Mouse (Mus musculus) gastrocnemius, postnatal 14 days (tissue): ENCODE results near the gene Catsperz. TPM values are rescaled to one million over a fixed set of nuclear protein-coding genes. Genes with fewer than 3 reads are reported as not detected.
"Not testable (repeated sequence)": the region's sequence is repeated elsewhere in the genome, so short reads cannot be mapped to it uniquely, and the experiment has no call there.

Experiments
- DNase-seq: peaks from one replicate; pipeline ENCODE4 v3.0.0; 2021; ENCODE audit warnings: mixed read lengths
- intact Hi-C: fragments of 180-260 bp; cut with DNase I; formaldehyde crosslinking; loops from one replicate; pipeline ENCODE4 v1.15.1; 2025; ENCODE audit warnings: low total_unique reads
- total RNA-seq, 2 experiments: library from RNA; stranded (reverse); gene quantifications; 2 replicates each; pipeline ENCODE4 v1.2.3; 2021

Catsperz gene
- total RNA-seq, 2 experiments from 2014 or later: not detected

DNA sequence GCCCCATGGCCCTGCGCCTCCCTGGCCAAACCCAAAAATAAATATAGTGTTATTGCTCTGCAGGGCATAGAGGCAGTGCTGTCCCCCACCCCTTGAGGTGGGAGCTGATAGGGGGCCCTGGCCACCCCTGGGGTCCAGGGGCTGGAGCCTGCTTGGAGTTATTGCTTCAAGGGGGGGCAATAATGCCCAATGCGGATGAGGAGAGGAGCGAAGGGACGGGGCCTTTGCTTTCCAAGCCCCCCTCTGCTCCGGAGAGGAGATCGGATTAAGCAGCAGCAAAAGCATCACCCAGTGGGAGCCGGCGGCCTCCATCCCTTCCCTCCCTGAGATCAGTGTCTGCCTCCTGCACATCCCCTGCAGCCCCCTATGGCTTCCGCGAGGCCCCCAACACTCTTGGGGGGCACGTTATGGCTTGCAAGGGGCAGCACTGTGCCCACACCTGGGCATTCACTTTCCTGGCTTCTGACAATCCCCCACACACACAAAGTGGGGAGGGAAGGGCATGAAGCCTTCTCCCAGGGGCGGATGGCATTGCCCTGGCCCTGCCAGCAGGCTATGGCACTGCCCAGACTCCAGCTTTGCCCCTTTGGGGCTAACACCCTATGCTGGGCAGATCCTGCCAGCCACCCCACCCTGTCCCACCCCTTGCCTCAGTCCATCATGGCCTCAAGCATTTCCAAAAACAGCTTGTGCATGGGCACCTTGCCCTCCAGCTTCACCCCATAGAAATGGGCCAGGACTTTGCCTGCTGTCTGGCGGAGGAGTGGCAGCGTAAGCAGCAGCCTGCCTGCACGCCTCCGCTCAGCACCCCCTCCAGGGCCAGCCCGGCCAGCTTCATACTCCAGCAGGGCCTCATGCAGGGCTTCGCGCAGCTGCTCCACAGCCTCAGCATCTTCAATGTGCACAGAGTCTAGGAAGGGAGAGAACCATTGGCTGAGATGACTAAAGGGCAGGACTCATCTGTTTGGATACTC is 13.8 kb downstream of the Catsperz start:
- intact Hi-C loops: no loop called here
- DNase-seq: no peak

DNA sequence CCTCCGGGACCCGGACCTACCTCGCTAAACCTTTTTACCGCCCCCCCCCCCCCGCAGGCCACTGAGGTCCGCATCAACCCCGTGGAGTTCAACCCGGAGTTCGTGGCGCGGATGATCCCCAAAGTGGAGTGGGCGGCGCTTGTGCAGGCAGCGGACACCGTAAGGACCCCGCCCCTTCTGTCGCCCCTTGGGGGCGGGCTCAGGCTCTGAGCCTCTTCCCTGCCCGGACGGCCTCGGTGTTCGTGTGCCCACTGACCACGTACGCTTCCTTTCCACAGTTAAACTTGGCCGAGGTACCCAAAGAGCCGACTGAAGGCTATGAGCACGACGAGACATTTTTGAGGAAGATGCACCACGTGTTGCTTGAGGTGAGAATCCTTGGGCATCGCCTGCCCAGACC is 14.9 kb downstream of the Catsperz start:
- DNase-seq, intact Hi-C loops: not testable (repeated sequence)

DNA sequence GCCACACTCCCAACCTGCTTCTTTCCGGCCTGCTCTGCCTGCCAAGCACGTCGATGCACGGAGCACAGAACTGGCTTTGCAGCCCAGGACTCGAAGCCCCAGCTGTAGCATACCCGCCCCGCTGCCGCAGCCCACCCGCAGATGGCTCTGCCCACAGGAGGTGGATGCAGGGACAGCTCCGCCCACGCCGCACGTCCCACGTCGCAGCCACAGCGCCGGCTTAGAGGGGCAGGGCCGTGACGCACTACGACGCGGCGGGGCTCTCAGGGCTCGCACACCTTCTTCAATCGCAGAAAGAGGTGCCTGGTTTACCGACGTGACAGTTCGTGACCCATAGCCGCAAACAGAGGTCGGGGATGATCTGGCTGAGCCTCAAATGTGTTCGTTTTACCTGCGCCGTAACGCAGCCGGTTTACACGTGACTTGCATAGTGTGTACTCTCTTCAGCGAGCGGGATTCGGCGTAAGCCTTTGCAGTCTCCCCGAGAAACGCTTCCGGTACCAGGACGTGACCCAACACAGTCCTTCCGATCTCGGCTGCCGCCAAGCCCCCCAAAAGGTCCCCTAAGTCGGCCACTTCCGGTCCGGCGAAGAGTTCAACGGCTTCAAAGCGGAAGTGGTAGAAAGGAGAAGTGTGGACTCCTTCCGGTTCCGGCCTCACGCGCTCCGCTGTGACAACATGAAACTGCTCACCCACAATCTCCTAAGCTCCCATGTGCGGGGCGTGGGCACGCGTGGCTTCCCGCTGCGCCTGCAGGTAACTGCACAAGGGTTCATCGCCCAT is 15.5 kb downstream of the Catsperz start, which contains the start of the genes Trmt112 and Prdx5:
Gene Trmt112, plus strand, starts transcription at position 192 of the 783 bp plus-strand sequence.
Gene Prdx5, minus strand, starts transcription at position 600 of the 783 bp plus-strand sequence.
- peak; percentile 91 for DNase-seq
- intact Hi-C loops: no loop called here

DNA sequence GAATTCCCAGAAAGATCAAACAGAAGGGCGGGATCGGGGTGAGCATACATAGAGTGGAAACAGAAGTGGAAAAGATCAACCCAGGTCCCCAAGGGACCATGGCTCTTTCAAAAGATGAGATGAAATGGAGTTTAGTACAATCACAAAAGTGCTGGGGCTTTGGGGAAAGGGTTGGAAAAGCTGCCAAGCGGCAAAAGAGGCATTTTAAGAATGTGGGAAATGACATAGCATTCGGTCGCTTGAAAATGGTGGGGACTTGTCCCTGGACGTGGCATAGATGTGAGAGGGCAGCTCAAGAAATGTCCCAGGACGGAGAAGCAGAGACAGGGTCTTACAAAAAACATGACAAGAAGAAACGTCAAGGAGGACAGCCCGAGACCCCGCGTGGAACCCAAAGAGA is 16.2 kb downstream of the Catsperz start:
- no peak for DNase-seq
- intact Hi-C loops: no loop called here

DNA sequence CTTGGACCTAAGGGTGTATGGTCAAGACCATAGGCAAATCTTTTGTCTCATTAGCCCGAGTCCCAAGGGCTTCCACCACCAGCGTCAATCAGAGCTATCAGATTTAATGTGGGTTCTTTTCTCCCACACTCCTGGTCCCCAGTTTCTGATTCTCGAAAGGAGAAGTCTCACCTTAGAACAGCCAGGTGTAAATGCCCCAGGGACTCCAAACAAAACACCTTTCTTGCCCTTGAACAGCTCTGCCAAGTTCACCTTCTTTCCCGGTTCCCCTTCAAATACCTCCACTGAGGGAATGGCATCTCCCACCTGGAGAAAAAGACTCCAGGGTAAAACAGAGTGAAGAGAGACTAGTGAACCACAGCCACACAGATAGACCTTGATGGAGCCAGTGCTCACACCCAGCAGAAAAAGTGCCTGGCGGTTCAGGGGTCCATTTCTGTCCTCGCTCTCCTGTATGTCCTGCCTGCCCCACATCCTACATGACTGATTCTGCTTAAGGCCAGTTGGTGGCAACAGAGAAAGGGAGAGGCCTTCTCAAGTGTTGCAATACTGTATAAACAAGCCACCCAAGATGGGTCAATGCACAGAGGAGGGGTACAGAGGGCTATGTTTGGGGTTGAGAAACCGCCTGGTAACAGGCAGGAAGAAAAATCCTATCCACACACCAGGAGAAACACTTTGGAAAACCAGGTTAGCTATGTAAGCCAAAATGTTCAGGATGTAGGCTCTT is 17.2 kb downstream of the Catsperz start:
- intact Hi-C loops: no loop called here
- no peak for DNase-seq

DNA sequence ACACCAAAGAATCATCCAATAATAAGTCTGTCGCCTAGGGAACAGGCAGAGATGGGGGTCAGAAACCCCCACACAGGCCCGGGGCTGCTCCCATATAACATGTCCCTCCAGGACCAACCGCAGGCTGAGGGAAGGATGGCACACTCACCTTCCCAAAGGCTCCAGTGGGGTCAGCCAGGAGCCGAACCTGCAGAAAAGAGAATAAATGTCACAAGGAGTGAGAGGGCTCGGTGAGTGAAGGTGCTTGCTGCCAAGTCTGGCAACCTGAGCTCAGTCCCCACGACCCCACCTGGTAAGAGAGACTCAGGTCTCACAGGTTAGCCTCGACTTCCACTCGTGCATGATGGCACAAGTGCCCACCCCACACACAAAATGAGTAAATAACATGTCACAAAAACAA is 18.1 kb downstream of the Catsperz start:
- intact Hi-C loops: no loop called here

DNA sequence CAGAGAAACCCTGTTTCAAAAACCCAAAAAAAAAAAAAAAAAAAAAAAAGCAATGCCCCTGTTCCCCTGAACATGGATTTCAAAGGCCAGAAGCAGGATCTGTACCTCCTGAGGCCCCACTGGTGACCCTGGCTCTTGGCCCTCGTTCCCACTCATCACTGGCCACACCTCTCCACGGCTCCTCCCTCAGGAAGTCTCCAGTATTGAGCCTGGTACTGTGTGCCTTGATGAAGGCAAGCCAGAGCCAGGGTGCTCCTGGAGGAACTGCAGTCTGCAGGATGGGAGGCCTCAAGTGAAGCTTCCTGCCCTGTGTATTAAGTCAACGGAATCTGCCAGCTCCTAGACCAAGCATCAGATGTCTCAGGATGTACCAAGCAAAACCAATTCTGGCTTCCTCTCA is 19.0 kb downstream of the Catsperz start:
- intact Hi-C loops: no loop called here
- DNase-seq: no peak

More for the DNA sequence above, 18.1 kb downstream of the Catsperz start:
- DNase-seq: no peak

DNA sequence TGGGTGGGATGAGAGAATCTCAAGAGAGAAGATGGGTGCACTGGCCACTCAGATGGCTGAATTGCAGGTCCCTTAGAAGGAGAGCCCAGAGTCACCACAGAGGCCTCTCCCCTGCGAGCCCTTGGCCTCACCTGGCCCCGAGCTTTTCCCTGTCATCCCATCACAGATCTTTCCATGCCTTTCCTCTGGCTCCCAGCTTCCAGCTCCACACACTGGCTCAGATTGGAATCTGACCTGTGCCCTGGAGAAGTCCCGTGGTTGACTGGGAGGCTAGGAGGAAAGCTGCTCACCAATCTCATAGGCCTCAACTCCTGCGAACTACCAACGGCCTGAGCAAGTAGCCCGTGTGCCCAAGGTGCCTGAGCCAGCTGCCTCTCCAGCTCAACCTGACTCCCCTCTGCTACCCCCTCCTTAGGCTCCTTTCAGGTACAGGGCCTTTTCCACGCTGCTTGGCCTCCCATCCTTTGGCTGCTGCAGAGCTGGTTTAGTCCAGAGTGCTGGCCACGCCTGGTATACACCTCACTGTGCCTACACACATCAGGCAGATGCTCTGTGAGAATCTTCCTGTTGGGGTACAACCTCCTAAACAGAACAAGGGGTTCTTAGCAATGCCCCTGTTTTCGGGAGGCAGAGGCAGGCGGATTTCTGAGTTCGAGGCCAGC is 19.6 kb downstream of the Catsperz start:
- intact Hi-C loops: no loop called here

DNA sequence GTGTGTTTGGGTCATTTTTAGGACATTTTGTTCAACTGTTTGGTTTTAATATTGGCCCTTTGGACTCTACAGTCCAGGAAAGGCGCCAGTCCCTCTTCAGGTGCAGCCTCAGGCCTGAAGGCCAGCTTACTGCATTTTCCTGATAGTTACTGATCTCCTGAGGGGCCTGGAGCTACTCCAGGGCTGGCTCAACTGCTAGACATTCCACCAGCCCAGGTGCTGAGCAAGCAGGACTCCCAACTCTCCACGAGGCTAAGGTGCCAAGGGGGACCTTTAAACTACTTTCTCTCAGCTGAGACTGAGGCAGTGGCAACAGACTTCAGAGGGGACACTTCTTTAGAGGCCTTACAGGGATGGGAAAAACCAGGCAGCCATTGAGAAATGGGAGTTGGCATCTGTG is 20.3 kb downstream of the Catsperz start:
- intact Hi-C loops: no loop called here

More for the DNA sequence above, 19.6 kb downstream of the Catsperz start:
- DNase-seq: no peak

DNA sequence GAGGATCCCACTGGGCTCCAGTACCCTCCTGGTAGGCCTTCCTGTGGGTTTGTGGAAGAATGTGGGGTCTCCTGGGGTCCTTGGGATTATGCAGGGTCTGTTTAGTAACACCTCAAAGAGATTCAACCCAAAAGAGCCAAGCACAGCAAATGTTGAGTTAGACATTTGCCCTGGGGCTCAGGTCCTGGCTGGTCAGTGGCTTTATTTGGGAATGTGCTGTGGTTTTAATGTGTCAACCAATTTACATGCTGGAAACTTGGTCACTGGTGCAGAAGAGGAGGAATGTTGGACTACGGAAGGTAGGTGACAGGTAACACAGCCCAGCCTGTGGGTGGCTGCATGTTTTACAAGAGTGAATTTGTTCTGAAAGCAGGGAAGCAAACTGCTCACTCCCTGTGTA is 22.1 kb downstream of the Catsperz start:
- no peak for DNase-seq
- intact Hi-C loops: no loop called here

More for the DNA sequence above, 20.3 kb downstream of the Catsperz start:
- DNase-seq: no peak

DNA sequence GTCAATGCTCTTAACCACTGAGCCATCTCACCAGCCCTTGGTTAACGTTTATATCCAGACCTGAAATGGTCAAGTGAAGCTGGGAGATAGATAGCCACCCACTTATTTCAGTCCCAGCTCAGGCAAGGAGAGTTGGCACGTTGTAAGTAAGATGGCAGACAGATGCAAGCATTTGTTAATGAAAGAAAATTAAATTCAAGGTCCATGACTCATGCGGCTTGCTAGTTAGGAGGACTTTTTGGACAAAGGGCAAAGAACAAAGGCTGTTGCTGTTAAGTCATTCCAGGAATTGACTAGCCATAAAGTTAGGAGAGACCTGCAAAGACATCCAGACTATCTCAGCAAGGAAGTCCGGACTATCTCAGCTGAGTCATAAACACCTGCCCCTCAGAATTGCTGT is 25.5 kb downstream of the Catsperz start:
- intact Hi-C loops: no loop called here
- no peak for DNase-seq

DNA sequence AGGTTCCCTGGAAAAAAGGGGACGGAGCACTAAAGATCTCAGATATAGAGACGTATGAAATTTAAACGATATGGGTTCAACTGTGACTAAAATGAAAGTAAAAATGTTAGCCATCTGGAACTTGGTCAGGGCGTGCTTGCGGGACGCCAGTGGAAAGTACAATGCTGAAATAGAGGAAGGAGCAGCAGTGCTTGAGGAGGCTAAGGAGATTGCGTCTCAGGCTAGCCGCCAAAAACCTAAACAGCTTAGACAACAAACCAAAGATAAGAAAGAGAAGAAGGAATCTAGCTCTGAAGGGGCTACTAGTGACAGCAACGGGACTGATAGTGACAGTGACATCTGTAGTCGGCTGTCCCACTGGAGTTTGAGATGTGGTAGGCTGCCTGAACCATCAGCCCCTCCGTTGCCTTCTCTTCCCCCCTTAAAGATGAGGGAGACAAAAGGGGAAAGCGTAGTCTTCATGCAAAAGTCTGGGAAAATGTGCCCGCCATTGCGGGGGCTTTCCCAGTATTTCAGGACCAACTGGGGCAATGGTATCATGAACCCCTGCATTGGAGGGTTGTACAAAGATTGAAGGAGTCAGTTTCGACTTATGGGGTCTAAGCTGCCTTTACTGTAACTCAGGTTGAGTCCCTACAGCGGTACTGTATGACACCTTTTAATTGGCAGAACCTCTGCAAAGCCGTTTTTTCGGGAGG is 29.4 kb downstream of the Catsperz start:
- intact Hi-C loops: not testable (repeated sequence)

DNA sequence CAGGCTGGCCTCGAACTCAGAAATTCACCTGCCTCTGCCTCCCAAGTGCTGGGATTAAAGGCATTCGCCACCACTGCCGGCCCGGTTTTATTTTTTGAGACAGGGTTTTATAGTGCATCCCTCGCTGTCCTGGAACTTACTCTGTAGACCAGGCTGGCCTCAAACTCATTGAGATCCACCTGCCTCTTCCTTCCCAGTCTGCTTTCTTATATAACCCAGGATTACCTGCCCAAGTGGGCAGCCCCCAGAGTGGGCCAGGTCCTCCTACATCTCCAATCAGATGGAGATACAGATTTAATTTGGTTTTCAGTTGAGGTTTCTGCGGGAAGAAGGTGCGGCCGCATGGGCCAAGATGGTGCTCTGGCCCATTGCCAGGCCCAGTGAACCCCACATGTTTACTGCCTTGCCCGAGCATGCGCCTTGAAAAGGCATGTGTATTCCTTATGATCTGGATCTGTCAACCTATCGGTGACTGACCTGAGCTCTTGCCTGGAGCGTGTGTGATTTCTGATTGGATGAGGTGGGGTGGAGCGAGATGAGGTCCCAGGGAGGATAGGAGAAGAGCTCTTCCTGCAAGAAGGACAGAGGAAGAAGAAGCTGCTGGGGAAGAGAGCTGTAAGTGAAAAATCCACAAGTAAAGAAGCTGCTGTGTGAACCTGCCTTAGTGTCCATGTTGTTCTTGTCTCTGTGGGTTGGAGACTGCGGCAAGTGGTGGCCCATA is 31.3 kb downstream of the Catsperz start:
- no peak for DNase-seq
- intact Hi-C loops: no loop called here

More for the DNA sequence above, 29.4 kb downstream of the Catsperz start:
- not testable (repeated sequence) for DNase-seq

DNA sequence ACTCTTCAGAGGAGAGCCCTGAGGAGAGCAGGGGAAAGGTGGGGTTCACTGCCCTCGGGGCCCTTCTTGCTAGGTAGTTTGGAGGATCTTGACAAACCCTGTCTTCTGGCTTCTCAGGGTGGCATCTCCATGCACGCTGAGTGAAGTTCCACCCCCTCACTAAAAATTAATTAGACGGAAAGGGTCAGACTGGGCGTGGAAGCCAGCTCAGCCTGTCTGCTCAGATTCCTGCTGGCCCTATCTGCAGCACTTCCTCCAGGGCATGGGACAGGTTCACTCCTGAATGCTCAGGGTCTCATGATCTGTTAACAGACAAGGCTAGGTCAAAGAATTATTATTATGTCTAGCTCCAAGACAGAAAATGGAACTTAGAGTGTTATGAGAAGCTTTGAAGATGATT is 32.7 kb downstream of the Catsperz start:
- no peak for DNase-seq
- intact Hi-C loops: no loop called here

DNA sequence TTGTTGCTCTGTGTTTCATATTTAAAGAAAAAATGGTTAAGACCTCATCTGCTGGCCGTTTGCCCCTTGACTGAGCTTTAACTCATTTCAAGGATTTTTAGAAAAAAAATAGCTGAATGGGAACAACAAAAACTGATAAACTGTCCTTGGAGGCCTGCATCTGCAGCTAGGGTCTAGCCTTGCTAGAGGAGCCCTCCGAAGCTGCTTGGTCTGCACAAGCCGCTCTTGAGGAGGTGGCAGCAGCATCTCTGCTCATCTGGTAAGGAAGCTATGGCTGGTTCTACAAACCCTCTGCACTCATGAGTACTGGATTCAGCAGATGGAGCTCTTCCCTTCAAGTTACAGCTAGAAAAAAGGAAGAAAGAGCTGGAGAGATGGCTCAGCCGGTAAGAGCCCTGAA is 47.2 kb downstream of the Catsperz start:
- no peak for DNase-seq
- intact Hi-C loops: no loop called here

DNA sequence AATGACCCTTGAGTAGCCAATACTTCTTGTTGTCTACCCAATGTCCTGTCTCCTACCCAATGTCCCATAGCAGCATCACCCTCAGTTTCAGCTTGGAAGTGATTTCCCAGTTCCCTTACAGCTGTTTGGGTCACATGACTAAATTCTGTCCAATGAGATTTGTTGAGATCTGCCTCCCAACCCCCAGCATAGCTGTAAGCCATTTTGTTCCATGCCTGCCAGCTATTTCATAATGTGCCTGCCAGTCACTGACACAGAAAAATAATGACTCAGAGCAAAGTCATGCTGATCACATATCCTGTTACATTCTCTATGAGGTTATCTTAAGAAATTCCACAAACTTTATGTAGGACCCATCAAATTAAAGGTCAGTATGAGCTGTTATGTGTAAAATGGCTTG is 48.4 kb downstream of the Catsperz start:
- no peak for DNase-seq
- intact Hi-C loops: no loop called here

DNA sequence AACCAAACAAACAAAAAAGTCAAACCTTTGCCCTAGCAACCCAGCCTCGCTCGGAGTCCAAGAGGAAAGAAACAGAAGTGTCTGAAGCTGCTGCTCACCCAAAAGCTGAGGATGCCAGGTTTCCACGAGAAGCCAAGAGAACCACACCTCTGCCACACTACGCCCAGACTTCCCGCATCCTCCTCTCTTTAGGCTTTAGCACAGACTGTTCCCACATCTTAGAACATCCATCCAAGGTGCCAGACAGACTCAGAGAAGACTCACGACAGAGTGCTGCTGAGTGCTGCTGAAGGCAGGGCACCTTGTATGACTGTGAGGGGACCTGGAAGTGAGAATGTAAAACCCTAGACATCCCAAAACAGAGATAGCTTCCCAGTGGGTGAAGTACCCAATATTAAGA is 49.3 kb downstream of the Catsperz start:
- intact Hi-C loops: no loop called here
- no peak for DNase-seq

DNA sequence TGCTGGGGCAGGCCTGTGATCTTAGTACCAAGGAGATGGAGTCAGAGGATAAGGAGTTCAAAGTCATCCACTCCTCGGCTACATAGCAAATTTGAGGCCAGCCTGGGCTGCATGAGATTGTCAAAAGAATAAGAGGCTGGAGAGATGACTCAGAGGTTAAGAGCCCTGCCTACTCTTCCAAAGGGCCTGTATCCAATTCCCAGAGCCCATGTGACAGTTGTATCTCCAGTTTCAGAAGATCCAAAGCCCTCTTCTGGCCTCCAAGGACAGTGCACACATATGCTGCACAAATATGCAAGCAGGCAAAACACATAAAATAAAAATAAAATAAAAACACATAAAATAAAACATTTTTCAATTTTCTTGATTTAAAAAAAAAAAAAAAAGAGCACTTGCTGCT is 50.9 kb downstream of the Catsperz start:
- intact Hi-C loops: no loop called here
- DNase-seq: no peak
